ENCODE assay signal across 30 mouse cellular contexts in genomic region chr9:110748451-110748850, GRCm38 (mm10). TPM values are rescaled to one million over a fixed set of nuclear protein-coding genes. Genes with fewer than 3 reads are reported as not detected.
A peak's percentile ranks its signal among the peaks of the same experiment; 100 is the strongest.
DNase-seq lines count a peak whose midpoint lies in the region; ATAC-seq and TF ChIP-seq lines count a peak whose summit lies in the region.
"Had no signal": no experiment of that assay in that cellular context is flagged by ENCODE, and none has a peak within 500 bp of the region (broad histone marks: within the 10 kb centered on the region; RNA-seq: fewer than 3 reads in every experiment).

No protein-coding gene starts in this region.

- no peak for TF ChIP-seq POLR2A in liver, adult 2 months (IDR thresholded peaks at IDR 0.05; ENCODE audit: extremely low read depth, insufficient read depth, low read length)

- 71% methylated on average over 2 of the region's 2 CpGs for WGBS in liver, adult 2 months
- 73% methylated on average over 2 of the region's 2 CpGs for WGBS in liver, postnatal 0 days (ENCODE audit: insufficient replicate concordance)
- WGBS in limb, embryonic 12.5 days: 62% methylated on average over 2 of the region's 2 CpGs
- WGBS in lung, postnatal 0 days: 36% methylated on average over 2 of the region's 2 CpGs

- H3K9ac ChIP-seq in liver, adult 2 months (ENCODE audit: low read depth, low read length): no peak overlapping the region
- H3K9ac ChIP-seq in liver, postnatal 0 days (replicated peaks): no peak overlapping the region
- H3K9ac ChIP-seq in limb, embryonic 12.5 days (replicated peaks): no peak overlapping the region
- H3K9ac ChIP-seq in lung, postnatal 0 days (replicated peaks; ENCODE audit: low read depth): no peak overlapping the region
- H3K9ac ChIP-seq: hindbrain, embryonic 13.5 days; limb, embryonic 15.5 days; liver, embryonic 15.5 days; neural tube, embryonic 15.5 days had no signal

- no peaks in the 10 kb centered on the region for H3K4me1 ChIP-seq in liver, adult 2 months (ENCODE audit: control insufficient read depth, insufficient read depth, low read length)
- no peaks in the 10 kb centered on the region; the same call in 1 of the 2 replicates for H3K4me1 ChIP-seq in liver, postnatal 0 days (ENCODE audit: insufficient read depth)
- peaks cover 84% of the 10 kb centered on the region for H3K4me1 ChIP-seq in limb, embryonic 12.5 days (replicated peaks)
- H3K4me1 ChIP-seq in lung, postnatal 0 days (ENCODE audit: insufficient read depth, low read depth, low read length): no peaks in the 10 kb centered on the region; the same call in none of the 2 replicates

- ATAC-seq in liver, postnatal 0 days: no peak
- ATAC-seq in limb, embryonic 12.5 days (ENCODE audit: insufficient number of reproducible peaks, insufficient read depth, low FRiP score, low TSS enrichment, low read depth): no peak
- ATAC-seq in lung, postnatal 0 days: no peak
- ATAC-seq: forebrain, embryonic 16.5 days had no signal

- no peak overlapping the region for H3K4me3 ChIP-seq in liver, adult 2 months (ENCODE audit: insufficient read depth, low read depth, low read length)
- no peak overlapping the region for H3K4me3 ChIP-seq in liver, postnatal 0 days (ENCODE audit: low read depth, low read length)
- H3K4me3 ChIP-seq in limb, embryonic 12.5 days (replicated peaks): no peak overlapping the region
- H3K4me3 ChIP-seq in lung, postnatal 0 days (ENCODE audit: low read depth, low read length): no peak overlapping the region
- H3K4me3 ChIP-seq: hindbrain, embryonic 13.5 days; limb, embryonic 15.5 days; liver, embryonic 15.5 days; midbrain, embryonic 10.5 days; neural tube, embryonic 15.5 days had no signal

- no peak for DNase-seq in liver, adult 2 months (ENCODE audit: extremely low read depth, low read depth, low spot score)
- no peak for DNase-seq in liver, postnatal 0 days
- DNase-seq in kidney, adult 8-10 months: peak; percentile 84 to 88
- DNase-seq in kidney, postnatal 10 days: peak; percentile 78
- DNase-seq in embryo, embryonic 9.5 days (ENCODE audit: extremely low spot score): no peak
- no peak for DNase-seq in frontal cortex, postnatal 10 days (ENCODE audit: low spot score in 2 of 2)
- no peak for DNase-seq in lung, postnatal 0 days (ENCODE audit: low spot score)
- DNase-seq: adrenal gland, adult 2 months; cerebellum, adult 2 months; cerebellum, postnatal 36 days; embryo, embryonic 11 days; gastrocnemius, postnatal 14 days; heart, adult 18-20 months; heart, postnatal 36 days; thymus, adult 18-20 months; thymus, postnatal 36 days had no signal

- H3K79me2 ChIP-seq in liver, adult 2 months (ENCODE audit: control insufficient read depth, insufficient read depth, low read length): no peaks in the 10 kb centered on the region

- no peaks in the 10 kb centered on the region for H3K36me3 ChIP-seq in liver, adult 2 months (ENCODE audit: control insufficient read depth, insufficient read depth, low read length)
- H3K36me3 ChIP-seq in liver, postnatal 0 days (replicated peaks; ENCODE audit: insufficient read depth, low read length): no peaks in the 10 kb centered on the region
- no peaks in the 10 kb centered on the region for H3K36me3 ChIP-seq in limb, embryonic 12.5 days
- no peaks in the 10 kb centered on the region for H3K36me3 ChIP-seq in lung, postnatal 0 days (ENCODE audit: insufficient read depth, low read length)
- H3K36me3 ChIP-seq: hindbrain, embryonic 13.5 days; limb, embryonic 15.5 days; liver, embryonic 15.5 days; midbrain, embryonic 10.5 days; neural tube, embryonic 15.5 days had no signal

- H3K27ac ChIP-seq in liver, adult 2 months (replicated peaks; ENCODE audit: insufficient read depth, low read depth, low read length): 0 out of 2 replicates have a peak overlapping the region, but pooled peaks have one; percentile 21
- no peak overlapping the region for H3K27ac ChIP-seq in liver, postnatal 0 days (ENCODE audit: low read depth)
- H3K27ac ChIP-seq in limb, embryonic 12.5 days: 0 out of 2 replicates have a peak overlapping the region, but pooled peaks have one; percentile 13
- no peak overlapping the region for H3K27ac ChIP-seq in lung, postnatal 0 days (ENCODE audit: low read length)
- H3K27ac ChIP-seq: hindbrain, embryonic 13.5 days; limb, embryonic 15.5 days; liver, embryonic 15.5 days; midbrain, embryonic 10.5 days; neural tube, embryonic 15.5 days had no signal

- H3K27me3 ChIP-seq in liver, adult 2 months (ENCODE audit: control insufficient read depth, insufficient read depth, low read length): no peaks in the 10 kb centered on the region; the same call in 1 of the 2 replicates
- H3K27me3 ChIP-seq in liver, postnatal 0 days (ENCODE audit: insufficient read depth, low read length): peaks cover 23% of the 10 kb centered on the region
- H3K27me3 ChIP-seq in limb, embryonic 12.5 days: peaks cover 57% of the 10 kb centered on the region
- H3K27me3 ChIP-seq in lung, postnatal 0 days (replicated peaks; ENCODE audit: insufficient read depth, low read length): peaks cover 2% of the 10 kb centered on the region; the same call in 1 of the 2 replicates

- H3K4me2 ChIP-seq in liver, postnatal 0 days (ENCODE audit: low read depth, low read length): no peak overlapping the region
- H3K4me2 ChIP-seq in limb, embryonic 12.5 days: no peak overlapping the region
- no peak overlapping the region for H3K4me2 ChIP-seq in lung, postnatal 0 days (replicated peaks; ENCODE audit: low read depth, low read length)
- H3K4me2 ChIP-seq: hindbrain, embryonic 13.5 days; limb, embryonic 15.5 days; liver, embryonic 15.5 days; neural tube, embryonic 15.5 days had no signal

- no peak for TF ChIP-seq CTCF in liver, adult 2 months (IDR thresholded peaks at IDR 0.05; ENCODE audit: low read depth, low read length)
- TF ChIP-seq CTCF in liver, postnatal 0 days (IDR thresholded peaks at IDR 0.05; ENCODE audit: low read depth): no peak
- no peak for TF ChIP-seq CTCF in lung, postnatal 0 days (IDR thresholded peaks at IDR 0.05)

- no peaks in the 10 kb centered on the region for H3K9me3 ChIP-seq in liver, postnatal 0 days (ENCODE audit: low read length)
- H3K9me3 ChIP-seq in limb, embryonic 12.5 days: no peaks in the 10 kb centered on the region
- H3K9me3 ChIP-seq in lung, postnatal 0 days (ENCODE audit: low read length): no peaks in the 10 kb centered on the region
- H3K9me3 ChIP-seq: hindbrain, embryonic 13.5 days; limb, embryonic 15.5 days; liver, embryonic 15.5 days; midbrain, embryonic 10.5 days; neural tube, embryonic 15.5 days had no signal

- no peak for TF ChIP-seq EP300 in liver, postnatal 0 days (IDR thresholded peaks at IDR 0.05; ENCODE audit: low read depth)
- TF ChIP-seq EP300 in lung, postnatal 0 days (IDR thresholded peaks at IDR 0.05): no peak

RNA-seq across cellular contexts. Expression of gene Pth1r, which starts 1.5 kb away (rescaled TPM):
- 7.4 and 11.0 TPM in 2 replicates for total RNA-seq in liver, adult 2 months (2014; rRNA removed)
- polyA plus RNA-seq in liver, adult 2 months (2012; rRNA removed): 24.4 and 28.1 TPM in 2 replicates
- polyA plus RNA-seq in liver, postnatal 0 days (2015; fragmentation: Nextera tagmentation; extraction: Ambion mirVana): 5.2 and 5.3 TPM in 2 replicates
- 76.6 and 81.8 TPM in 2 replicates for polyA plus RNA-seq in limb, embryonic 12.5 days (2016; fragmentation: Nextera tagmentation; extraction: Ambion mirVana)
- polyA plus RNA-seq in lung, postnatal 0 days (2015; fragmentation: Nextera tagmentation; extraction: Ambion mirVana): 19.4 and 24.4 TPM in 2 replicates

RNA-seq across cellular contexts. Expression of gene Myl3, which starts 6.8 kb away (rescaled TPM):
- 0.55 and 0.94 TPM in 2 replicates for total RNA-seq in liver, adult 2 months (2014; rRNA removed)
- 0.25 TPM in 1 of 2 replicates, not detected in the other for polyA plus RNA-seq in liver, adult 2 months (2012; rRNA removed)
- 0.52 and 2.0 TPM in 2 replicates for polyA plus RNA-seq in liver, postnatal 0 days (2015; fragmentation: Nextera tagmentation; extraction: Ambion mirVana)
- polyA plus RNA-seq in limb, embryonic 12.5 days (2016; fragmentation: Nextera tagmentation; extraction: Ambion mirVana): 1.6 and 2.6 TPM in 2 replicates
- polyA plus RNA-seq in lung, postnatal 0 days (2015; fragmentation: Nextera tagmentation; extraction: Ambion mirVana): 10.4 and 13.8 TPM in 2 replicates
- total RNA-seq: layer of hippocampus, postnatal 14 days had no signal
- polyA plus RNA-seq: adrenal gland, adult 2 months; small intestine, adult 2 months had no signal

RNA-seq across cellular contexts. Expression of gene Prss42, which starts 49.5 kb away (rescaled TPM):
- total RNA-seq in liver, adult 2 months (2014; rRNA removed): not detected in 2 replicates
- not detected in 2 replicates for polyA plus RNA-seq in liver, adult 2 months (2012; rRNA removed)
- not detected in 2 replicates for polyA plus RNA-seq in liver, postnatal 0 days (2015; fragmentation: Nextera tagmentation; extraction: Ambion mirVana)
- not detected in 2 replicates for polyA plus RNA-seq in limb, embryonic 12.5 days (2016; fragmentation: Nextera tagmentation; extraction: Ambion mirVana)
- polyA plus RNA-seq in lung, postnatal 0 days (2015; fragmentation: Nextera tagmentation; extraction: Ambion mirVana): not detected in 2 replicates
- total RNA-seq: adrenal gland, adult 2 months; gastrocnemius, postnatal 14 days; heart, adult 18-20 months; heart, postnatal 36 days; layer of hippocampus, postnatal 14 days; left cerebral cortex, postnatal 10 days had no signal
- polyA plus RNA-seq: adrenal gland, adult 2 months; cerebellum, adult 2 months; forebrain, embryonic 16.5 days; heart, embryonic 14.5 days; hindbrain, embryonic 13.5 days; large intestine, adult 2 months; limb, embryonic 15.5 days; liver, embryonic 15.5 days; lung, embryonic 16.5 days; midbrain, embryonic 10.5 days; neural tube, embryonic 15.5 days; small intestine, adult 2 months; stomach, embryonic 16.5 days had no signal

Comparison
In these comparisons a context has a peak if more than half of its experiments do, and no peak if none do; other contexts are left out.
1. H3K27ac ChIP-seq: peak in liver, adult 2 months (single experiment) and limb, embryonic 12.5 days (single experiment); none in liver, postnatal 0 days (single experiment) and lung, postnatal 0 days (single experiment).
2. DNase-seq: peak in kidney, adult 8-10 months (2 of 2) and kidney, postnatal 10 days (single experiment); none in liver, adult 2 months (single experiment), liver, postnatal 0 days (single experiment), embryo, embryonic 9.5 days (single experiment), frontal cortex, postnatal 10 days (0 of 2) and lung, postnatal 0 days (single experiment).